Mouse (Mus musculus) hindbrain, embryonic 14.5 days (tissue): ENCODE measurements around the gene Tmem234. TPM values are rescaled to one million over a fixed set of nuclear protein-coding genes. Genes with fewer than 3 reads are reported as not detected.

Experiments used
- ATAC-seq: fragments of 200-750 bp; cut with Nextera tagmentation; 2 replicates; pipeline ENCODE4 v1.8.0; 2017; ENCODE audit warnings: moderate number of reproducible peaks, mild to moderate bottlenecking, moderate TSS enrichment, moderate library complexity; ENCODE audit not compliant: low FRiP score
- DNase-seq: peaks from one replicate; pipeline ENCODE4 v3.0.0-alpha.2; 2015; ENCODE audit warnings: low spot score
- H3K27ac ChIP-seq: fragments of 300-500 bp; sonication (generic); 2 replicates; pipeline ENCODE4 v1.5.1; 2014; ENCODE audit warnings: mild to moderate bottlenecking, moderate library complexity
- H3K27me3 ChIP-seq: fragments of 300-500 bp; sonication (generic); 2 replicates; pipeline ENCODE4 v1.6.1; 2014; ENCODE audit warnings: mild to moderate bottlenecking, low read length, mixed read lengths; ENCODE audit not compliant: control insufficient read depth, insufficient read depth
- H3K36me3 ChIP-seq: fragments of 300-500 bp; sonication (generic); replicated peaks from 2 replicates; pipeline ENCODE4 v1.6.1; 2014; ENCODE audit not compliant: control insufficient read depth, insufficient read depth
- H3K4me1 ChIP-seq: fragments of 300-500 bp; sonication (generic); replicated peaks from 2 replicates; pipeline ENCODE4 v1.6.1; 2014; ENCODE audit warnings: antibody characterized with exemption, low read length, mixed read lengths; ENCODE audit not compliant: control insufficient read depth, insufficient read depth
- H3K4me2 ChIP-seq: fragments of 300-500 bp; sonication (generic); replicated peaks from 2 replicates; pipeline ENCODE4 v1.6.1; 2014; ENCODE audit warnings: mild to moderate bottlenecking, moderate library complexity
- H3K4me3 ChIP-seq: fragments of 300-500 bp; sonication (generic); replicated peaks from 2 replicates; pipeline ENCODE4 v1.5.1; 2014; ENCODE audit warnings: mild to moderate bottlenecking, low read length
- H3K9ac ChIP-seq: fragments of 300-500 bp; sonication (generic); 2 replicates; pipeline ENCODE4 v1.6.1; 2014
- H3K9me3 ChIP-seq: fragments of 300-500 bp; sonication (generic); 2 replicates; pipeline ENCODE4 v1.6.1; 2016; ENCODE audit warnings: low read length; ENCODE audit not compliant: control insufficient read depth
- WGBS: fragments of 180-500 bp; shearing (Covaris S2); extraction: QIAGEN DNeasy Blood & Tissue Kit; methylation state at CpG from one replicate; pipeline ENCODE4 v1.1.7; 2014; 5-methylcytosine and 5-hydroxymethylcytosine counted together
- polyA plus RNA-seq: library from polyadenylated mRNA; unstranded; fragments of >200 nt; fragmentation: Nextera tagmentation; extraction: Ambion mirVana; gene quantifications from 2 replicates; pipeline ENCODE4 v1.2.1, GENCODE M21; 2014

Tmem234 gene
- polyA plus RNA-seq, 1 experiment from 2014 or later: 188 TPM

DNA sequence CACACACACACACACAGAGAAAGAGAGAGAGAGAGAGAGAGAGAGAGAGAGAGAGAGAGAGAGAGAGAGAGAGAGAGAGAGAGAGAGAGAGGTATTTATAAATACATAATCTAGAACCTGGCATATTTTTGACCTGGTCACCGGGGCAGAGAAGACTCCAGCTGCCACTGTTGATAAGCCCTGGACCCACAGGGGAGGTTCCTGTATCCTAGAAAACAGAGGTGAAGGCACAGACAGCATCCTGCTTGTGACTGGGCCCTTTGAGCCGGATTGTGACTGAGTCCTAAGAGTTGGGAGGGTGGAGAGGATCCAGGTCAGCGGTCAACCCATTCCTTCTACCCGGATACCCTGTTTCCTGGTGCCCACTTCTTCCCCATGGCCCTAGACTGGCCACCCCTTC, 11.6 kb upstream of the Tmem234 start:
- Histone ChIP-seq H3K9me3 (no peaks in the 10 kb centered on the region), H3K4me3 (no peak overlapping the region), H3K4me2 (no peak overlapping the region), H3K27ac (no peak overlapping the region), H3K27me3 (no peaks in the 10 kb centered on the region), H3K9ac (no peak overlapping the region), H3K36me3 (peaks cover 37% of the 10 kb centered on the region), H3K4me1 (no peaks in the 10 kb centered on the region)
- ATAC-seq (no peak), DNase-seq (no peak)
- 79% methylated on average over 4 of the region's 4 CpGs for WGBS

DNA sequence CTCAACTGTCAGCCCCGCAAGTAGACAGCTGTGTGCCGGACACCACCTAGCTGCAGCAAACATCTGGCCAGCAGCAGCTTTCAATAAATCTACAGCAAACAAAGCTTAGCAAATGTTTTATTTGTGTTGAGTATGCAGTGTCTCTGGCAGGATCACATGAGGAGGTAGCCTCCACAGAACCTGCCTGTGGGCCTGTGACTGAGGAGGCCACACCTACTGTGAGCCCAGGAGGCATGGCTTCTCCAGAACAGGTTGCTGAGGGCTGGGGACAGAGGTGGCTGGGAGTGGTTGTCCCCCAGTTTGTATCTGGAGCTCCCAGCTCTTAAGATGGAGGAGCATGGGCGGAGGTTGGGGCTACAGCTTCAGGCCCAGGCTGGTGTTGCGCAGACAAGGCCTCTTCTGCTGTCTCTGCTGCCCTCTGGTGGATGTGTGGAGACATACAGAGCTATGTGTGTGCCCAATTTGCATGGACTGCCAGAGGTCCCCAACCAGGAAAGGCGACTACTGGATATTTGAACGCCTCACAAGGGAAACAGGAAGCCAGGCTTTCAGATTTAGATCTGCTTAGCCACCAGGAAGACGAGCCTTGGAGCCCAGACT, 8.1 kb downstream of the Tmem234 start:
- Histone ChIP-seq H3K4me2 (no peak overlapping the region), H3K27me3 (no peaks in the 10 kb centered on the region), H3K4me1 (peaks cover 3% of the 10 kb centered on the region; the same call in 1 of the 2 replicates), H3K9ac (peak overlapping the region; percentile 40), H3K4me3 (no peak overlapping the region), H3K36me3 (peaks cover 52% of the 10 kb centered on the region), H3K9me3 (no peaks in the 10 kb centered on the region), H3K27ac (peak overlapping the region; percentile 64)
- peak; percentile 85 for DNase-seq
- WGBS: 40% methylated on average over 7 of the region's 7 CpGs
- ATAC-seq: peak; percentile 84

DNA sequence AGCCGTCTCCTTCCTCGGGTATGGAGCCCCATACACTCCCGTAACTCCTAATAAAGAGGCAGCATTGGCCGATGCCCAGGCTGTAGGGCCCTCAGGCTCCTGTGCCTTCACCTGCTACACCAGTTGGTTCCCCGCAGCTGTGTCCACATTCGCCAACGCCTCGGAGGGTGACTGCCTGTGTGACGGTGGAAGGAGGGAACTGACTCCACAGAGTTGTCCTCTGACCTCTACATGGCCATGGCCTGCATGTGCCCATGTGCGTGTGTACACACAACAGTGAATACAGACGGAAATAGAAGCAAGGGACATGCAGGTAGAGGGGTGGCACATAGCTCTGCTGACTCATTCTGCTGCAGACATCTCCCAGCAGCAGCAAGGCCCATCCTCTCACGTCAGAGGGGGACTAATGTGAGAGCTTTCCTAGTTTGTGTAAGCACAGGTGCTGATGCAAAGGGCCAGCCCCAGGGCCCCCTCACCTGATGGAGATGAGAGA, 8.7 kb downstream of the Tmem234 start:
- Histone ChIP-seq H3K4me3 (no peak overlapping the region), H3K9me3 (no peaks in the 10 kb centered on the region), H3K4me2 (no peak overlapping the region), H3K36me3 (peaks cover 47% of the 10 kb centered on the region), H3K27me3 (no peaks in the 10 kb centered on the region), H3K27ac (no peak overlapping the region), H3K9ac (no peak overlapping the region), H3K4me1 (peaks cover 3% of the 10 kb centered on the region; the same call in 1 of the 2 replicates)
- ATAC-seq: no peak
- DNase-seq: no peak
- WGBS: 85% methylated on average over 12 of the region's 12 CpGs

DNA sequence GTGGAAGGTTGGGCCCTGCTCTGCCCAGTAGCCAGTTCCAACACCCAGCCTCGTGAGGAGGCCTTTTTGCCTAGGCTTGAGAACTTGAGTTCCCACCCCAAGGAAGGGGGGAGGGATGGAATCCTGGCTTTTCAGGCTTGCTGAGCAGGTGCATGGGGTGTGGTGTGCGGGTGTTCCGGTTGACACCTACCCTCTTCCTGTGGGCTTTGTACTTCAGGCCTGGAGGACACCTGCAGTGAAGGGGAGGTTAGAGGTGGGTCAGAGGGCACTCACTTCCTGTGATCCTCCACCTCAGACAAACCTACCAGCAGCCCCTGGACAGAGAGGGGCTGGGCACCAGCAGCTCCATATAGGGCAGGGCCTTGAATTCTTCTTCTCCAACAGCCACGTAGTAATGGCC, 9.6 kb downstream of the Tmem234 start:
- peaks cover 3% of the 10 kb centered on the region; the same call in 1 of the 2 replicates for H3K4me1 ChIP-seq
- no peak overlapping the region for H3K4me3 ChIP-seq
- ATAC-seq: no peak
- no peak for DNase-seq
- no peak overlapping the region for H3K4me2 ChIP-seq
- H3K9ac ChIP-seq: no peak overlapping the region
- H3K27me3 ChIP-seq: no peaks in the 10 kb centered on the region
- H3K27ac ChIP-seq: no peak overlapping the region
- no peaks in the 10 kb centered on the region for H3K9me3 ChIP-seq
- peaks cover 38% of the 10 kb centered on the region for H3K36me3 ChIP-seq
- 74% methylated on average over 4 of the region's 4 CpGs for WGBS

DNA sequence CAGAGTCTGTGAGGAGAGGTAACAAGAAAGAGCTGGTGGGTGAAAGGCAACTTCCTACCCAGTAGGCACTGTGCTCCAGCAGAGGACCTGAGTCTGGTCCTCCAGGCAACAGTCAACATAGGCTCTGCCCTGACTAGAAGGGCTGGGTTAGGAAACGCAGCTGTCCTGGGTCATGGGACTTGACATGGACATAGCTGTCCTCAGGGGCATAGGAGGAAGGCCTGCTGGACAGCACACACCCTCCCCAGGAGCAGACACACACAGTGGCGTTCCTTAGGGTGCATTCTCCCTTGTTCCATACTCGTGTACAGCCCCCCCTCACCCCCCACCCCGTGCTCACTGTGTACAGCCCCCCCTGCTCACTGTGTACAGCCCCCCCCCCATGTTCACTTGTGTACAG, 10.0 kb downstream of the Tmem234 start:
- Histone ChIP-seq H3K4me1 (peaks cover 3% of the 10 kb centered on the region; the same call in 1 of the 2 replicates), H3K36me3 (peaks cover 35% of the 10 kb centered on the region), H3K4me3 (no peak overlapping the region), H3K27me3 (no peaks in the 10 kb centered on the region), H3K4me2 (no peak overlapping the region), H3K27ac (no peak overlapping the region), H3K9ac (no peak overlapping the region), H3K9me3 (no peaks in the 10 kb centered on the region)
- peak; percentile 28; the same call in 1 of the 2 replicates for ATAC-seq
- whole genome bisulfite sequencing: 71% methylated on average over 4 of the region's 4 CpGs
- no peak for DNase-seq

DNA sequence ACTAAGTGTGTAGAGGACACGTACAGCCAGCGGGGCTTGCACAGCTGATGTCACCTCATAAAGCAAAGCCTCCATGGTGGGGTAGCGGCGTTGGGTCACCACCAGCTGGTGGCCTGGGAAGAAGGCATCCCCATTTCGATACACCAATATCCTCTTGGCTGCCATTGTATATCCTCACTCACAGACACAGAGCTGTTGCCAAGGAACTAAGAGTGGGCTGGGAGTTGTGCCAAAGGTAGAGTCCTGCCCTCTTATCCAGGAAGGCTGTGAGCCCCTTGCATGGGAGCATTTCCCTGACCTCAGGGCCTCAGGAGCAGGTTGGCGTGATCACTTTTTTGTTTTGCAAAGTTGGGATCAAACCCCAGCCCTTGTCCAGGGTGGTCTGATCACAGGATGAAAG, 13.6 kb downstream of the Tmem234 start, which contains the start of gene Dcdc2b:
Gene Dcdc2b, minus strand, starts transcription at position 165 of the 400 bp plus-strand sequence.
- no peaks in the 10 kb centered on the region for H3K9me3 ChIP-seq
- WGBS: 76% methylated on average over 6 of the region's 6 CpGs

DNA sequence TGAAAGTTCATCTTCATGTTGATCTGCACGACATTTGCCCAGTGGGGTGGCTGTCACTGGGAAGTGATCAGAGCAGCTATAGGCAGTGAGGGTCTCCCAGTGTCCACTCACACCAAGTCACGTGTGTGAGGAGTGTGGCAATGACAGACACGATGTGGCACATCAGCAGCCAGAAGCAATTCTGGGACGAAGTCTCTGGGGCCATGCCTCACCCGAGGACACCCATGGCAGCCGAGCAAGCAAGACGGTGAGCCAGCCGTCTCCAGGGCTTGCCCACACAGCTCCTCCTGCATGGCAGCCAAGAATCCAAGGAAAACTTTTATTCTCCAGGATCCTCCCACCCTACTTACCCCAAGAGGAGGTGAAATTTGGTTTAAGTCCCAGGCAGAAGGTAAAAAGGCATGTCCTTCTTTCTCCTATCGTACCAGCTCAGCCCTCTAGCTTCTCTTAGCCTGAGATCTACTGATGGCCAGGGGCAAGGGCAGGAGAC, 15.4 kb downstream of the Tmem234 start:
- H3K27me3 ChIP-seq: no peaks in the 10 kb centered on the region
- DNase-seq: no peak
- no peak for ATAC-seq
- H3K36me3 ChIP-seq: peaks cover 19% of the 10 kb centered on the region
- no peaks in the 10 kb centered on the region for H3K9me3 ChIP-seq
- peaks cover 9% of the 10 kb centered on the region; the same call in 1 of the 2 replicates for H3K4me1 ChIP-seq
- H3K27ac ChIP-seq: no peak overlapping the region
- no peak overlapping the region for H3K4me2 ChIP-seq
- WGBS: 92% methylated on average over 9 of the region's 9 CpGs
- no peak overlapping the region for H3K9ac ChIP-seq
- H3K4me3 ChIP-seq: no peak overlapping the region

More for the DNA sequence above, 13.6 kb downstream of the Tmem234 start, which contains the start of gene Dcdc2b:
- H3K4me3 ChIP-seq: no peak within 1 kb of the TSS
- DNase-seq (no peak), ATAC-seq (no peak)
- no peaks in the 10 kb centered on the region for H3K27me3 ChIP-seq
- peaks cover 23% of the 10 kb centered on the region for H3K36me3 ChIP-seq
- H3K27ac ChIP-seq: no peak within 1 kb of the TSS
- no peak within 1 kb of the TSS for H3K4me2 ChIP-seq
- peaks cover 9% of the 10 kb centered on the region; the same call in 1 of the 2 replicates for H3K4me1 ChIP-seq
- H3K9ac ChIP-seq: no peak within 1 kb of the TSS

DNA sequence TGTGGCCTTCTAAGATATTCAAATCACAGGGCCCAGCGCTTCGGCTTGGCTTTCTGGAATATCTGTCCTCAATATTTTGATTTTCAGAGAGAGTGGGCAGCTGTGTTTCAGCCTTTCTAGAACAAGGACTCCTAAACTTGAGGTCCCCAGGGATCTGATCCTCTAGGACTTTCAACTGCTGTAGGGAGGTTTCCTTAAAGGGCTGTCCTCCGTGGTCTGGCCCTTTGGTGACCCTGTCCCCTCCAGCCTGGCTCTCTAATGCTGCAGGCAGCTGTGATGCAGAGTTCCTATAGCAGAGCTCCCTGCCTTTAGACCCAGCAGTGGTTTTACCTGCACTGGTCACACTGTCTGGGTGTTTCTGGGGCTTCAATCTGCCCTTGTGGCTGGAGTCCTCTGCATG, 16.2 kb downstream of the Tmem234 start:
- H3K4me1 ChIP-seq: peaks cover 10% of the 10 kb centered on the region
- ATAC-seq: no peak
- no peak overlapping the region for H3K4me2 ChIP-seq
- H3K36me3 ChIP-seq: peaks cover 19% of the 10 kb centered on the region
- no peaks in the 10 kb centered on the region for H3K27me3 ChIP-seq
- no peak overlapping the region for H3K4me3 ChIP-seq
- 91% methylated on average over 3 of the region's 3 CpGs for WGBS
- no peak overlapping the region for H3K27ac ChIP-seq
- H3K9me3 ChIP-seq: no peaks in the 10 kb centered on the region
- DNase-seq: no peak
- H3K9ac ChIP-seq: no peak overlapping the region

DNA sequence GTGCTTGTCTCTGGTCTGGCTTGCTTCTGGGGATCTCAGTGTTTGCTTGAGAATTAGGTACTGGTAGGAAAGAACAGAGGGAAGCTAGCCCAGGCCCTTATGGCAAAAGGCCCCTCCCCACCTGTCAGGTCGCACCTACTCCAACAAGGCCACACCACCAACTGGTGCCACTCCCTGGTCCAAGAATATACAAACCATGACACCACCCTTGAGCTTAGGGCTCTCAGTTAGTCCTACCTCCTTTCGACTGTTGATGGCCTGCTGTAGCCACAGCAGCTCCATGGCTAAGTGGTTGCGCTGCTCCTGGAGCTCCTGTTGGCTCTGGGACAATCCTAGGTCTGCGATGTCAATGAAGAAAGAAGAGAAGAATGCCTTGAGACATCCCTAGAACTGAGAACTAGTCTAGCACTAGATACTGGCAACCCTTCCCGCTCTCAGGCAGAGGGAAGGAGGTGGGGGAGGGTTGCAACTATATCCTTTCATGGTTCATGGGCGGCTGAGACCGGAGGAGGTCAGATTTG, 16.7 kb downstream of the Tmem234 start:
- H3K36me3 ChIP-seq: peaks cover 19% of the 10 kb centered on the region
- H3K27me3 ChIP-seq: no peaks in the 10 kb centered on the region
- H3K9me3 ChIP-seq: no peaks in the 10 kb centered on the region
- no peak for DNase-seq
- no peak overlapping the region for H3K9ac ChIP-seq
- H3K4me1 ChIP-seq: peaks cover 16% of the 10 kb centered on the region
- no peak overlapping the region for H3K27ac ChIP-seq
- no peak overlapping the region for H3K4me3 ChIP-seq
- no peak overlapping the region for H3K4me2 ChIP-seq
- 96% methylated on average over 7 of the region's 7 CpGs for WGBS
- ATAC-seq: no peak
